Mouse (Mus musculus) kidney, postnatal 0 days (tissue): ENCODE measurements around the gene Pagr1b. TPM values are rescaled to one million over a fixed set of nuclear protein-coding genes. Genes with fewer than 3 reads are reported as not detected.

ENCODE experiments used
- ATAC-seq: fragments of 200-750 bp; cut with Nextera tagmentation; replicated peaks from 2 replicates; pipeline ENCODE4 v1.8.0; 2017; ENCODE audit warnings: low read depth, moderate number of reproducible peaks, moderate TSS enrichment, moderate library complexity; ENCODE audit not compliant: low FRiP score
- DNase-seq: peaks from one replicate; pipeline ENCODE4 v3.0.0-alpha.2; 2016; ENCODE audit warnings: low spot score
- H3K27ac ChIP-seq: fragments of 300-500 bp; sonication (generic); 2 replicates; pipeline ENCODE4 v1.5.1; 2014; ENCODE audit warnings: mild to moderate bottlenecking
- H3K27me3 ChIP-seq: fragments of 300-500 bp; sonication (generic); 2 replicates; pipeline ENCODE4 v1.6.1; 2014; ENCODE audit warnings: low read length, mixed read lengths; ENCODE audit not compliant: insufficient read depth
- H3K36me3 ChIP-seq: fragments of 300-500 bp; sonication (generic); 2 replicates; pipeline ENCODE4 v1.6.1; 2014; ENCODE audit warnings: low read length, mixed read lengths; ENCODE audit not compliant: insufficient read depth
- H3K4me1 ChIP-seq: fragments of 300-500 bp; sonication (generic); replicated peaks from 2 replicates; pipeline ENCODE4 v1.6.1; 2014; ENCODE audit warnings: antibody characterized with exemption, low read length, mixed read lengths; ENCODE audit not compliant: insufficient read depth
- H3K4me2 ChIP-seq: fragments of 300-500 bp; sonication (generic); 2 replicates; pipeline ENCODE4 v1.6.1; 2014; ENCODE audit warnings: mild to moderate bottlenecking, low read length, moderate library complexity, mixed read lengths
- H3K4me3 ChIP-seq: fragments of 300-500 bp; sonication (generic); replicated peaks from 2 replicates; pipeline ENCODE4 v1.5.1; 2014; ENCODE audit warnings: low read depth, low read length
- H3K9ac ChIP-seq: fragments of 300-500 bp; sonication (generic); 2 replicates; pipeline ENCODE4 v1.6.1; 2014; ENCODE audit warnings: low read depth, low read length
- H3K9me3 ChIP-seq: fragments of 300-500 bp; sonication (generic); replicated peaks from 2 replicates; pipeline ENCODE4 v1.6.1; 2016; ENCODE audit warnings: low read length, inconsistent platforms, mixed read lengths
- CTCF ChIP-seq: IDR thresholded peaks from 2 replicates; pipeline ENCODE4 v1.5.1; 2016; ENCODE audit warnings: antibody characterized with exemption, low read depth, mild to moderate bottlenecking, moderate library complexity
- WGBS: fragments of 180-500 bp; shearing (Covaris S2); extraction: QIAGEN DNeasy Blood & Tissue Kit; methylation state at CpG from one replicate; pipeline ENCODE4 v1.1.7; 2014; 5-methylcytosine and 5-hydroxymethylcytosine counted together
- polyA plus RNA-seq: library from polyadenylated mRNA; unstranded; fragments of >200 nt; fragmentation: Nextera tagmentation; extraction: Ambion mirVana; gene quantifications from 2 replicates; pipeline ENCODE4 v1.2.1, GENCODE M21; 2015

Pagr1b gene
- polyA plus RNA-seq, 1 experiment from 2014 or later: 0.21 TPM

- Histone ChIP-seq H3K27me3 (no peaks in the 10 kb centered on the region), H3K9ac (no peak overlapping the region), H3K4me3 (no peak overlapping the region), H3K4me2 (peak overlapping the region; percentile 73; the same call in 1 of the 2 replicates), H3K27ac (no peak overlapping the region), H3K4me1 (peaks cover 27% of the 10 kb centered on the region; the same call in 1 of the 2 replicates), H3K36me3 (0 out of 2 replicates have a peak, but pooled peaks cover 4% of the 10 kb centered on the region), H3K9me3 (no peaks in the 10 kb centered on the region)
- ATAC-seq (no peak), DNase-seq (no peak)
- no peak for TF ChIP-seq CTCF
- 94% methylated on average over 6 of the region's 6 CpGs for WGBS
These were observed 2.9 kb downstream of the Pagr1b start for GRCm38 (mm10) chr7:127013385-127013784.

- 95% methylated on average over 10 of the region's 10 CpGs for WGBS
- DNase-seq: no peak
- H3K4me2 ChIP-seq: no peak overlapping the region
- H3K9ac ChIP-seq: no peak overlapping the region
- H3K9me3 ChIP-seq: no peaks in the 10 kb centered on the region
- H3K4me1 ChIP-seq: peaks cover 23% of the 10 kb centered on the region; the same call in 1 of the 2 replicates
- 0 out of 2 replicates have a peak, but pooled peaks cover 4% of the 10 kb centered on the region for H3K36me3 ChIP-seq
- H3K27ac ChIP-seq: no peak overlapping the region
- H3K4me3 ChIP-seq: no peak overlapping the region
- TF ChIP-seq CTCF: no peak
- H3K27me3 ChIP-seq: no peaks in the 10 kb centered on the region
- no peak for ATAC-seq
These were observed 3.4 kb downstream of the Pagr1b start for GRCm38 (mm10) chr7:127012845-127013244.

GRCm38 (mm10) chr7:127012374-127012773, 3.9 kb downstream of the Pagr1b start:
- DNase-seq (no peak), ATAC-seq (no peak)
- Histone ChIP-seq H3K36me3 (0 out of 2 replicates have a peak, but pooled peaks cover 4% of the 10 kb centered on the region), H3K27me3 (no peaks in the 10 kb centered on the region), H3K27ac (no peak overlapping the region), H3K4me2 (no peak overlapping the region), H3K4me3 (no peak overlapping the region), H3K9me3 (no peaks in the 10 kb centered on the region), H3K4me1 (peaks cover 20% of the 10 kb centered on the region; the same call in 1 of the 2 replicates), H3K9ac (no peak overlapping the region)
- 71% methylated on average over 6 of the region's 6 CpGs for WGBS
- TF ChIP-seq CTCF: no peak

GRCm38 (mm10) chr7:127011717-127012116, 4.6 kb downstream of the Pagr1b start:
- no peak for DNase-seq
- WGBS: 82% methylated on average over 2 of the region's 2 CpGs
- no peak for ATAC-seq
- Histone ChIP-seq H3K4me1 (peaks cover 20% of the 10 kb centered on the region; the same call in 1 of the 2 replicates), H3K36me3 (0 out of 2 replicates have a peak, but pooled peaks cover 4% of the 10 kb centered on the region), H3K9me3 (no peaks in the 10 kb centered on the region), H3K27ac (no peak overlapping the region), H3K27me3 (no peaks in the 10 kb centered on the region), H3K4me2 (no peak overlapping the region), H3K4me3 (no peak overlapping the region), H3K9ac (no peak overlapping the region)
- TF ChIP-seq CTCF: peak; percentile 20; the same call in 1 of the 2 replicates

DNA sequence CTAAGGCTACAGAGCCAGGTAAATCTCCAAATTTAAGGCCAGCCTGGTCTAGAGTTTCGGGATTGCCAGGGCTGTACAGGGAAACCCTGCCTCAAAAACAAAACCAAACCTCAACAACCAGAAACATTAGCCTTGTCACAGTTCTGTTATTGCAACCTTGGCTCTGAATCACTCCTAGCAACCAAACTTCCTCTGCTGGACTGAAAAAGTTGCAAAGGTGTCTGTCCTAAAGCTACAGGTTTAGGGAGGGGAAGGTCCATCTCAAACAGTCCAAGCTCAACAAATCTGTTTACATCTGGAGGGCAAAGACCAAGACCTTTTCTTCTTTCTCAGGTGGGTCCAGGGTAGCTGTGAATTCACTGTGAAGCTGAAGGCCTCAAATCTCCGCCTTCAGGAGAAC, 5.2 kb downstream of the Pagr1b start:
- Histone ChIP-seq H3K4me2 (no peak overlapping the region), H3K27me3 (no peaks in the 10 kb centered on the region), H3K9me3 (no peaks in the 10 kb centered on the region), H3K27ac (no peak overlapping the region), H3K4me1 (peaks cover 20% of the 10 kb centered on the region; the same call in 1 of the 2 replicates), H3K9ac (no peak overlapping the region), H3K36me3 (0 out of 2 replicates have a peak, but pooled peaks cover 4% of the 10 kb centered on the region), H3K4me3 (no peak overlapping the region)
- TF ChIP-seq CTCF: no peak
- no peak for ATAC-seq
- DNase-seq: no peak
- WGBS: 91% methylated on average over 2 of the region's 2 CpGs

DNA sequence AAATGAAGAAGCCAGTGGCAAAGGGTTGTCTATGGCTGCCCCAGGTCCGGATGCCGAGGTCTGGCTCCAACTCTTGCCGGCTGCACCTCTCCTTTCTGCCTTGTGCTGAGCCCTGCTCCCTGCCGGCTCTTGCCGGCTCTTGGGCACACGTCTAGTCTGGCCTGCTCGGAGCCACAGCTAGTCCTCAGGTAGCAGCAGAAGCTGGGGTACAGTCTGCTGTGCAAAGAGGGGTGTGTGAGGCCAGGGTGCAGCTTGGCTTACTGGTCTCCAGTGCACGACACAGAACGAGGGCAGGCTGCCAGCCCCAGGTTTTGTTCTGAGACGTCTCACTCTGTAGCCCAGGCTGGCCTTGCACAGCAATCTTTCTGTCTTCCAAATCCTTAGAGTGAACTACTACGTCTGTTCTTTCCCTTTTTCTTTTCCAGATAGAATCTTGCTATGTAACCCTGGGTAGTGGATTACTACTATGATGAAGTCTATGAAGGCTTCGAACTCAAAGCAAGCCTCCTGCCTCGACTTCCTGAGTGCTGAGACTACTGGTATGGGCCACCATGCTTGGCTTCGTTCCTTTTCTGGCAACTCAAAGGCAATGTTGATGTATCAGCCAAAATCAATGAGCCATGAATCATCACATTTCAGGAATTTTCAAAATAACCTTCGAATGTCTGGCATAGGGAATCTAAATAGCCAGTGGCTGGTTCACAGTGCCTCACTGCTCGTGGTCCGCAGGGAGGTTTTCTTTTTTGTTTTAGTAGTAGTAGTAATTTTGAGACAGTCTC, 6.8 kb downstream of the Pagr1b start:
- Histone ChIP-seq H3K27ac (peak overlapping the region; percentile 83), H3K27me3 (no peaks in the 10 kb centered on the region), H3K9me3 (no peaks in the 10 kb centered on the region), H3K9ac (peak overlapping the region; percentile 56; the same call in 1 of the 2 replicates), H3K4me2 (no peak overlapping the region), H3K4me3 (no peak overlapping the region), H3K36me3 (0 out of 2 replicates have a peak, but pooled peaks cover 4% of the 10 kb centered on the region), H3K4me1 (peaks cover 16% of the 10 kb centered on the region; the same call in 1 of the 2 replicates)
- no peak for ATAC-seq
- 73% methylated on average over 17 of the region's 17 CpGs for WGBS
- no peak for TF ChIP-seq CTCF
- no peak for DNase-seq
